ENCODE assay signal across 11 mouse cellular contexts in the genomic region with DNA sequence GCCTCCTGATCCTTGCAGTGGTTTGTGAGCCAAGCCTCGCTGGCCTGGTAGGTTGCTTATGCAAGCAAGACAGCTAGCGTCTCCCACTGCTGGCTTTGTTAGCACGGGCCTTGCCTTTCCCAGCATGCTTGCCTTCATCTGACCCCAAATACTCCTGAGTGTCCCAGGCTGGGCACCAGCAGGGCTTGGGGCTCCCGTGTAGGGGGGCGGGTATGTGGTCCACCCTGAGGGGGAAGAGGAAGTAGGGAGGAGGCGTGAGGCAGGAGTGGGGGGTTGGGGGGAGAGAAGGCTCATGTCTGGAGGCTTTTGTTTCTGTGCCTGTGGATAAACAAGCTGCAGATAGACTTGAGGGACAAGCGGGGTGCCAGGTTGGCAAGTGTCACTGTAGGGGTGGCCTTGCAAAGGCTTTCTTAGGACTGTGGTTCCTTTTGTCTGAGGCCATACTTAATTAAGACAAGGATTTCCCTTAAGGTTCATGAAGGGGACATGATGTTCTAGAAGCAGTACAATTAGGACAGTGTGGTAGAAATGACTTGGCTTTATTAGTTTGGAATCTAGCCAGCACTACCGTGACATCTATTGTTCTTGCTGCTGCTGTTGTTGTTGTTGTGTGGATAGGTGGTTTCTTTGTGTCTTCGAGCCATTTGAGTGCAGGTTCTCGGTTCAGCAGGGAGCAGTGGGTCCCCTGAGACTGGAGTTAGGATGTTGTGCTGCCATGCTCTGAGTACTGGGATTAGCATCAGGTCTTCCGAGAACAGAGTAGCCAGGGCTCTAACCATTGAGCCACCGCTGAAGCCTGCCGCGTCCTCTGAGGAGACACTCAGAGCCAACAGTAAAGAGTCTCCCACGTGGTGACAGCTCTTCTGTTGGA. TPM values are rescaled to one million over a fixed set of nuclear protein-coding genes. Genes with fewer than 3 reads are reported as not detected.
DNase-seq lines count a peak whose midpoint lies in the region; ATAC-seq and TF ChIP-seq lines count a peak whose summit lies in the region.
"Had no signal": no experiment of that assay in that cellular context is flagged by ENCODE, and none has a peak within 500 bp of the region (broad histone marks: within the 10 kb centered on the region; RNA-seq: fewer than 3 reads in every experiment).

No protein-coding gene starts in this region.

- H3K36me3 ChIP-seq in heart, embryonic 10.5 days, result peaks cover 51% of the 10 kb centered on the region
- H3K36me3 ChIP-seq in neural tube, embryonic 15.5 days, result peaks cover 25% of the 10 kb centered on the region

- no peak overlapping the region for H3K9ac ChIP-seq in neural tube, embryonic 15.5 days (replicated peaks)
- H3K9ac ChIP-seq: liver, embryonic 13.5 days had no signal

- H3K4me1 ChIP-seq in heart, embryonic 10.5 days, result peaks cover 9% of the 10 kb centered on the region
- peaks cover 14% of the 10 kb centered on the region for H3K4me1 ChIP-seq in neural tube, embryonic 15.5 days

- no peaks in the 10 kb centered on the region for H3K9me3 ChIP-seq in heart, embryonic 10.5 days
- no peaks in the 10 kb centered on the region for H3K9me3 ChIP-seq in neural tube, embryonic 15.5 days (replicated peaks)
- H3K9me3 ChIP-seq: liver, embryonic 13.5 days had no signal

- peak overlapping the region; percentile 47; the same call in 1 of the 2 replicates for H3K27ac ChIP-seq in left cerebral cortex, adult 2 months
- H3K27ac ChIP-seq in heart, embryonic 10.5 days, result peak overlapping the region; percentile 57; the same call in 1 of the 2 replicates
- H3K27ac ChIP-seq in neural tube, embryonic 15.5 days (replicated peaks), result peak overlapping the region; percentile 61
- H3K27ac ChIP-seq: liver, embryonic 13.5 days had no signal

- no peaks in the 10 kb centered on the region for H3K27me3 ChIP-seq in heart, embryonic 10.5 days (ENCODE audit: insufficient read depth, poor library complexity, severe bottlenecking)
- H3K27me3 ChIP-seq in neural tube, embryonic 15.5 days (replicated peaks), result no peaks in the 10 kb centered on the region
- H3K27me3 ChIP-seq: liver, embryonic 13.5 days had no signal

- H3K4me3 ChIP-seq in left cerebral cortex, adult 2 months, result no peak overlapping the region
- no peak overlapping the region for H3K4me3 ChIP-seq in heart, embryonic 10.5 days
- H3K4me3 ChIP-seq in neural tube, embryonic 15.5 days (replicated peaks), result no peak overlapping the region
- H3K4me3 ChIP-seq: liver, embryonic 13.5 days had no signal

- no peak for DNase-seq in left cerebral cortex, adult 2 months (ENCODE audit: extremely low spot score in 1 of 2, low spot score in 2 of 2)
- no peak for DNase-seq in left cerebral cortex, adult 18-20 months (ENCODE audit: low spot score in 2 of 2)
- DNase-seq in heart, embryonic 10.5 days (ENCODE audit: low spot score), result no peak
- peak; percentile 39 for DNase-seq in kidney, postnatal 10 days
- DNase-seq in right cerebral cortex, adult 18-20 months, result no peak
- no peak for DNase-seq in ovary, postnatal 14 days (ENCODE audit: low spot score)
- DNase-seq in c-Kit-positive CD71-positive TER-119-positive erythroid progenitor cells, embryonic 14.5 days (ENCODE audit: low spot score), result no peak
- DNase-seq: liver, embryonic 13.5 days had no signal

- 71% methylated on average over 15 of the region's 15 CpGs for WGBS in heart, embryonic 10.5 days
- WGBS in neural tube, embryonic 15.5 days, result 61% methylated on average over 14 of the region's 15 CpGs

- H3K4me2 ChIP-seq in neural tube, embryonic 15.5 days, result no peak overlapping the region
- H3K4me2 ChIP-seq: liver, embryonic 13.5 days had no signal

- TF ChIP-seq CTCF in left cerebral cortex, adult 2 months (IDR thresholded peaks at IDR 0.05), result no peak

- intact Hi-C loops in left cerebral cortex, adult 2 months (cut with DNase I), result loop anchor here (1.0 kb wide), 1 partner anchor 85 kb away; no protein-coding TSS in a partner anchor

- ATAC-seq in neural tube, embryonic 15.5 days (ENCODE audit: low FRiP score), result peak; percentile 25; the same call in 1 of the 2 replicates

RNA-seq across cellular contexts. Expression of a gene that starts 21.0 kb away (rescaled TPM):
- total RNA-seq in left cerebral cortex, adult 2 months (2021), result not detected
- total RNA-seq in left cerebral cortex, adult 18-20 months (2021), result not detected
- polyA plus RNA-seq in heart, embryonic 10.5 days (2016; fragmentation: Nextera tagmentation; extraction: Ambion mirVana), result 0.63 and 1.2 TPM in 2 replicates
- 2.0 and 4.4 TPM in 2 replicates for polyA plus RNA-seq in neural tube, embryonic 15.5 days (2015; fragmentation: Nextera tagmentation; extraction: Ambion mirVana)
- total RNA-seq: MEL had no signal
- polyA plus RNA-seq: small intestine, adult 2 months had no signal
